Mouse (Mus musculus) lung, embryonic 14.5 days (tissue): ENCODE measurements around the gene Rpa1. TPM values are rescaled to one million over a fixed set of nuclear protein-coding genes. Genes with fewer than 3 reads are reported as not detected.
"Not testable (repeated sequence)": the region's sequence is repeated elsewhere in the genome, so short reads cannot be mapped to it uniquely, and the experiment has no call there.

Experiments
- ATAC-seq: fragments of 200-750 bp; cut with Nextera tagmentation; 2 replicates; pipeline ENCODE4 v1.8.0; 2017; ENCODE audit warnings: mild to moderate bottlenecking, moderate TSS enrichment, moderate library complexity; ENCODE audit not compliant: insufficient read depth
- DNase-seq: peaks from one replicate; pipeline ENCODE4 v3.0.0-alpha.2; 2015
- H3K27ac ChIP-seq: fragments of 300-500 bp; sonication (generic); 2 replicates; pipeline ENCODE4 v1.5.1; 2014; ENCODE audit warnings: low read depth, mild to moderate bottlenecking, moderate library complexity
- H3K27me3 ChIP-seq: fragments of 300-500 bp; sonication (generic); 2 replicates; pipeline ENCODE4 v1.6.1; 2014; ENCODE audit warnings: low read length, control low read depth; ENCODE audit not compliant: insufficient read depth
- H3K36me3 ChIP-seq: fragments of 300-500 bp; sonication (generic); 2 replicates; pipeline ENCODE4 v1.6.1; 2014; ENCODE audit warnings: control low read depth; ENCODE audit not compliant: insufficient read depth
- H3K4me1 ChIP-seq: fragments of 300-500 bp; sonication (generic); 2 replicates; pipeline ENCODE4 v1.6.1; 2014; ENCODE audit warnings: antibody characterized with exemption, control low read depth; ENCODE audit not compliant: insufficient read depth
- H3K4me2 ChIP-seq: fragments of 300-500 bp; sonication (generic); 2 replicates; pipeline ENCODE4 v1.6.1; 2014; ENCODE audit warnings: mild to moderate bottlenecking
- H3K4me3 ChIP-seq: fragments of 300-500 bp; sonication (generic); 2 replicates; pipeline ENCODE4 v1.5.1; 2014; ENCODE audit warnings: low read depth, low read length
- H3K9ac ChIP-seq: fragments of 300-500 bp; sonication (generic); 2 replicates; pipeline ENCODE4 v1.6.1; 2014
- H3K9me3 ChIP-seq: fragments of 300-500 bp; sonication (generic); 2 replicates; pipeline ENCODE4 v1.6.1; 2016; ENCODE audit warnings: low read depth, low read length, control low read depth
- CTCF ChIP-seq: IDR thresholded peaks from 2 replicates; pipeline ENCODE4 v1.5.1; 2016; ENCODE audit warnings: antibody characterized with exemption, low read depth
- WGBS: fragments of 180-500 bp; shearing (Covaris S2); extraction: QIAGEN DNeasy Blood & Tissue Kit; methylation state at CpG from one replicate; pipeline ENCODE4 v1.1.7; 2014; 5-methylcytosine and 5-hydroxymethylcytosine counted together
- polyA plus RNA-seq: library from polyadenylated mRNA; unstranded; fragments of >200 nt; fragmentation: Nextera tagmentation; extraction: Ambion mirVana; gene quantifications from 2 replicates; pipeline ENCODE4 v1.2.1, GENCODE M21; 2014

The Rpa1 gene
- polyA plus RNA-seq, 1 experiment from 2014 or later, result 186 TPM

GRCm38 (mm10) chr11:75287940-75288339 lies 60.2 kb downstream of the Rpa1 start:
- Histone ChIP-seq H3K9me3 (no peaks in the 10 kb centered on the region), H3K4me3 (no peak overlapping the region), H3K9ac (no peak overlapping the region), H3K27me3 (peaks cover 18% of the 10 kb centered on the region), H3K4me2 (no peak overlapping the region), H3K27ac (no peak overlapping the region), H3K36me3 (no peaks in the 10 kb centered on the region), H3K4me1 (no peaks in the 10 kb centered on the region)
- WGBS, result 63% methylated on average over 10 of the region's 10 CpGs
- DNase-seq (no peak), ATAC-seq (no peak)
- no peak for TF ChIP-seq CTCF

GRCm38 (mm10) chr11:75286868-75287267 lies 61.3 kb downstream of the Rpa1 start:
- no peaks in the 10 kb centered on the region for H3K36me3 ChIP-seq
- peaks cover 21% of the 10 kb centered on the region for H3K27me3 ChIP-seq
- DNase-seq, result no peak
- ATAC-seq, result no peak
- WGBS, result 82% methylated on average over 4 of the region's 4 CpGs
- H3K27ac ChIP-seq, result no peak overlapping the region
- no peak for TF ChIP-seq CTCF
- H3K9ac ChIP-seq, result no peak overlapping the region
- H3K4me1 ChIP-seq, result 0 out of 2 replicates have a peak, but pooled peaks cover 4% of the 10 kb centered on the region
- no peaks in the 10 kb centered on the region for H3K9me3 ChIP-seq
- H3K4me2 ChIP-seq, result no peak overlapping the region
- H3K4me3 ChIP-seq, result no peak overlapping the region

GRCm38 (mm10) chr11:75285893-75286467 lies 62.1 kb downstream of the Rpa1 start:
- no peak overlapping the region for H3K4me2 ChIP-seq
- no peak overlapping the region for H3K9ac ChIP-seq
- WGBS, result 38% methylated on average over 4 of the region's 4 CpGs
- ATAC-seq (no peak), DNase-seq (no peak)
- no peaks in the 10 kb centered on the region for H3K36me3 ChIP-seq
- 0 out of 2 replicates have a peak, but pooled peaks cover 4% of the 10 kb centered on the region for H3K4me1 ChIP-seq
- peaks cover 26% of the 10 kb centered on the region for H3K27me3 ChIP-seq
- no peak for TF ChIP-seq CTCF
- H3K27ac ChIP-seq, result no peak overlapping the region
- H3K9me3 ChIP-seq, result no peaks in the 10 kb centered on the region
- H3K4me3 ChIP-seq, result no peak overlapping the region

GRCm38 (mm10) chr11:75283784-75284183 lies 64.3 kb downstream of the Rpa1 start:
- Histone ChIP-seq H3K27me3 (peaks cover 42% of the 10 kb centered on the region), H3K4me1 (peaks cover 11% of the 10 kb centered on the region; the same call in 1 of the 2 replicates)
- ATAC-seq, DNase-seq, H3K36me3 ChIP-seq, H3K4me2 ChIP-seq, H3K9ac ChIP-seq, H3K4me3 ChIP-seq, H3K9me3 ChIP-seq, H3K27ac ChIP-seq: not testable (repeated sequence)
- 57% methylated on average over 3 of the region's 3 CpGs for WGBS

- TF ChIP-seq CTCF, result no peak
- Histone ChIP-seq H3K9me3 (no peaks in the 10 kb centered on the region), H3K4me3 (no peak overlapping the region), H3K36me3 (no peaks in the 10 kb centered on the region), H3K27ac (no peak overlapping the region), H3K4me2 (peak overlapping the region; percentile 40; the same call in 1 of the 2 replicates), H3K9ac (no peak overlapping the region; the same call in 1 of the 2 replicates), H3K27me3 (peaks cover 42% of the 10 kb centered on the region), H3K4me1 (peaks cover 11% of the 10 kb centered on the region; the same call in 1 of the 2 replicates)
- DNase-seq, result no peak
- 5% methylated on average over 13 of the region's 13 CpGs for WGBS
- ATAC-seq, result no peak
These were observed 65.5 kb downstream of the Rpa1 start for GRCm38 (mm10) chr11:75282496-75283120.

GRCm38 (mm10) chr11:75281380-75282256 lies 66.5 kb downstream of the Rpa1 start:
- Histone ChIP-seq H3K27me3 (peaks cover 42% of the 10 kb centered on the region), H3K36me3 (no peaks in the 10 kb centered on the region), H3K4me2 (peak overlapping the region; percentile 40), H3K9me3 (no peaks in the 10 kb centered on the region), H3K9ac (no peak overlapping the region), H3K4me1 (peaks cover 11% of the 10 kb centered on the region; the same call in 1 of the 2 replicates), H3K4me3 (no peak overlapping the region; the same call in 1 of the 2 replicates), H3K27ac (no peak overlapping the region)
- TF ChIP-seq CTCF, result no peak
- no peak for DNase-seq
- WGBS, result 7% methylated on average over 29 of the region's 29 CpGs
- ATAC-seq, result no peak
